Mouse (Mus musculus) megakaryocyte, embryonic 14.5 days (primary cell): ENCODE results near the gene Ccdc134.

ENCODE experiments used
- FLI1 ChIP-seq: IDR thresholded peaks from 2 replicates; pipeline ENCODE4 v1.6.1; 2012; ENCODE audit warnings: low read length, inconsistent platforms, mixed read lengths
- GATA1 ChIP-seq: IDR thresholded peaks from 3 replicates; pipeline ENCODE4 v1.6.1; 2012; ENCODE audit warnings: mixed read lengths, low read length, inconsistent platforms, borderline replicate concordance

GRCm38 (mm10) chr15:82156298-82156697 lies 28.6 kb downstream of the Ccdc134 start:
- no peak for TF ChIP-seq FLI1
- TF ChIP-seq GATA1, result no peak
